Mouse (Mus musculus) heart, adult 2 months (tissue): ENCODE measurements at regions not wholly inside any gene's neighbourhood (a gene's known extent, or its start where the extent isn't known, plus 50 kb on each side); places are given as distances from the start of the nearest gene placed in this dataset.

Experiments used
- DNase-seq, 2 experiments: peaks; one replicate each; pipeline ENCODE4 v3.0.0; 2021
- H3K27ac ChIP-seq: fragments of 200-600 bp; 2 replicates; pipeline ENCODE4 v1.8.1; 2022
- H3K27me3 ChIP-seq: fragments of 200-500 bp; 2 replicates; pipeline ENCODE4 v1.6.1; 2012; ENCODE audit warnings: mild to moderate bottlenecking, low read length, inconsistent platforms, mixed read lengths; ENCODE audit not compliant: control insufficient read depth, insufficient read depth
- H3K36me3 ChIP-seq: fragments of 200-500 bp; 2 replicates; pipeline ENCODE4 v1.6.1; 2012; ENCODE audit warnings: low read length, inconsistent platforms; ENCODE audit not compliant: control insufficient read depth, insufficient read depth
- H3K4me1 ChIP-seq: fragments of 200-500 bp; 2 replicates; pipeline ENCODE4 v1.6.1; 2011; ENCODE audit warnings: low read length; ENCODE audit not compliant: control insufficient read depth, insufficient read depth
- H3K4me3 ChIP-seq: fragments of 200-600 bp; 2 replicates; pipeline ENCODE4 v1.8.1; 2022
- H3K79me2 ChIP-seq: fragments of 200-500 bp; replicated peaks from 2 replicates; pipeline ENCODE4 v1.6.1; 2012; ENCODE audit warnings: mild to moderate bottlenecking, inconsistent platforms, low read length, moderate library complexity, mixed read lengths; ENCODE audit not compliant: control insufficient read depth, insufficient read depth
- H3K9ac ChIP-seq: fragments of 200-500 bp; 2 replicates; pipeline ENCODE4 v1.6.1; 2012; ENCODE audit warnings: low read depth, mild to moderate bottlenecking, control low read depth, inconsistent platforms, low read length, mixed read lengths
- CTCF ChIP-seq: fragments of 200-600 bp; IDR thresholded peaks from 2 replicates; pipeline ENCODE4 v1.8.1; 2022; ENCODE audit warnings: antibody characterized with exemption, mild to moderate bottlenecking, moderate library complexity
- EP300 ChIP-seq: fragments of 200-500 bp; IDR thresholded peaks from 2 replicates; pipeline ENCODE4 v1.6.1; 2011; ENCODE audit warnings: low read depth, low read length, control low read depth; ENCODE audit not compliant: insufficient read depth
- POLR2A ChIP-seq: fragments of 200-500 bp; IDR thresholded peaks from 2 replicates; pipeline ENCODE4 v1.6.1; 2011; ENCODE audit warnings: mild to moderate bottlenecking, low read depth, low read length, control low read depth; ENCODE audit not compliant: insufficient read depth
- WGBS: fragments of 180-500 bp; shearing (Covaris S2); methylation state at CpG from one replicate; pipeline ENCODE4 v1.1.7; 2018; 5-methylcytosine and 5-hydroxymethylcytosine counted together
- intact Hi-C: fragments of 180-260 bp; cut with DNase I; formaldehyde crosslinking; loops from one replicate; pipeline ENCODE4 v1.15.1; 2025

DNA sequence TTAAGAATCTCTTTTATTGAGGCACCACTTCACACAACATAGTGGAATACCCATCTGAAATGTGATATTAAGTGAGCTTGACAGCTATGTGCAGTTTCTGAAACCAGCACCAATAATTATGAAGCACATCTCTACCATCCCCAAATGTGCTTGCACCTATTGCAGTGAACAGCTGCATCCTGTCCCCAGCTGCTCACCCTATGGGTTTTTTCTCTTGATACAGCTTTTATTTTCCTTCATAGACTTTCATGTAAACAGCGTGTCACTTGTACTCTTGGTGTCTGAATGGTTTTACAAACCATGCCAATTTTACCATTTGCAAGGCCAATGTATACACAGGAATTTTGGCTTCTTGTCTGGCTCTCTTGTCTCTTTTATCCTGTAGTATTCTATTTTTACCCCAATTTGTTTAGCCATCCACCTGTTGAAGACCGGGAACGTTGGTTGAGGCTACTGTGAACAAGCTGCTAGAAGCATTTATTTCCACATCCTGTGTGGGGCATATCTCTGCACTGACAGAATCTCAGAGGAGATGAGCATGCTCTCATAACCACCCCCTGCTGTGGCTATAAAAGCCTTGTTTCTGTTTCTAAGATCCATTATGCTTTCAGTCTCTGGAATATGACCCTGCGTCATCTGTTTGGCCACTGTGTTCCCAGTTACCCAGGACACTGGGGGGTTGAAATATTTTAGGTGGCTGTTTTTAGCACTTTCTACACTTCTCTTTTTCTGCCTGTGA is 197.2 kb upstream of the Mmadhc start:
- DNase-seq = no peak
- no peak overlapping the region for H3K4me3 ChIP-seq
- H3K79me2 ChIP-seq = no peaks in the 10 kb centered on the region
- H3K36me3 ChIP-seq = no peaks in the 10 kb centered on the region
- no peaks in the 10 kb centered on the region for H3K27me3 ChIP-seq
- H3K4me1 ChIP-seq = no peaks in the 10 kb centered on the region
- WGBS = 45% methylated on average over 4 of the region's 4 CpGs
- no peak overlapping the region for H3K27ac ChIP-seq
- TF ChIP-seq CTCF (no peak), POLR2A (no peak), EP300 (no peak)
- no peak overlapping the region for H3K9ac ChIP-seq
- intact Hi-C loops = no loop called here

DNA sequence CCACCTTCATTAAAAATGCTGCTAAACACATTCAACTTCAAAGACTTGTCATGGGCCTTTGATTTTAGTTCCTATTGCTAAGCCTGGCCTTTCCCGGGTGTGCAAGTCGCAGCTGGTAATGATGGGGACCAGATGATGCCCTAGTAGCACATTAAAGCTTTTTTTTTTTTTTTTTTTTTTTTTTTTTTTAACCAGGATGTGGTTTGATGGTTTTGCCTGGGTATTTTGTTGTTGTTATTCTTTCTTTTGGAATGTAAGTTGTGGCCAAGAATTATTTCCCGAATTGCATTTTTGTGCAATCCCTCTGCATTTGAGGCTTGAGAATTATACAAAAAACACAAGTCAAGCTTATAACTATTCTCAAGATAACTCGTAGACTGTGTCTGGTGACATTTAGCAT is 167.2 kb upstream of the Mmadhc start:
- intact Hi-C loops = no loop called here
- Histone ChIP-seq H3K79me2 (no peaks in the 10 kb centered on the region), H3K9ac (no peak overlapping the region), H3K27ac (no peak overlapping the region), H3K36me3 (no peaks in the 10 kb centered on the region), H3K4me3 (no peak overlapping the region), H3K27me3 (no peaks in the 10 kb centered on the region), H3K4me1 (no peaks in the 10 kb centered on the region)
- 74% methylated on average over 4 of the region's 4 CpGs for WGBS
- no peak for TF ChIP-seq CTCF
- no peak for TF ChIP-seq EP300
- no peak for TF ChIP-seq POLR2A
- DNase-seq = no peak

DNA sequence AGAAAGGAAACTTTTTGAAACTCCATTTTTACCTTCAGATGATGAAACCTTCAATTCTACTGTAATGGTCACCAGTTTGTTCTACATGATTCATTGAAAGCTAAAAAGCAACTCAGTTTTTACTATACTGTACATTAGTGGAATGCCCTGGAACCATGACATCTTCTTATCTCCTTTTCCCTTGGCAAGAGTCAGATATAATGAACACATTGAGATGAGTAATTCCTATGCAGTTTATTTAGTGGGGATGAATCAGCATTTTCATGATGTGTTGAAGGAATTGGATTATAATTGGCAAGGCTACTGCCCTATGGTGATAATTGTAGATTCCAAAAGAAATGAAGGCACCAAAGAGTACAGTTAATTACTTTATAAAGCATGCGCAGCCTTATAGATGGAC is 165.8 kb upstream of the Mmadhc start:
- H3K9ac ChIP-seq = no peak overlapping the region
- WGBS = 96% methylated on average over 1 of the region's 1 CpGs
- no peaks in the 10 kb centered on the region for H3K36me3 ChIP-seq
- H3K4me1 ChIP-seq = no peaks in the 10 kb centered on the region
- TF ChIP-seq POLR2A (no peak), CTCF (no peak), EP300 (no peak)
- intact Hi-C loops = no loop called here
- no peak overlapping the region for H3K27ac ChIP-seq
- H3K4me3 ChIP-seq = no peak overlapping the region
- H3K27me3 ChIP-seq = no peaks in the 10 kb centered on the region
- no peaks in the 10 kb centered on the region for H3K79me2 ChIP-seq
- no peak for DNase-seq

DNA sequence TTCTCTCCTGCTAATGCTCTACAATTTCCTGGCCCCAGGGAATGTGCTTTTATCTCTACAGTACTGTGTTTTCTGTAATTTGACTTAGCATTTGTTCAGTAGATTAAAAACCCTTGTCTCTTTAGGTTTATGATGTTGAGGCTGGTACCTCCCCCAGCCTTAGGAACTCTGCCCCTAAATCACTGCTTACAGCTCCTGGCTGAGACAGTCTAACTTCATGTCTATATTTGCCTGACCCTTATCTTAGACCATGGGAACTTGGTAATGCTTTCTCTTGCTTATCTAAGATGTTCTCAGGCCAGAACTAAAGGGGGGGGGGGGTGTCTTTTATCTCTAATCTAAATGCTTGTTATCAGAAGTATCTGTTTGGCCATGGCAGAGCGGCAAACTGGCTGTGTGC is 160.1 kb upstream of the Mmadhc start:
- Histone ChIP-seq H3K79me2 (no peaks in the 10 kb centered on the region), H3K9ac (no peak overlapping the region), H3K27ac (no peak overlapping the region), H3K36me3 (no peaks in the 10 kb centered on the region), H3K4me1 (no peaks in the 10 kb centered on the region; the same call in 1 of the 2 replicates), H3K4me3 (no peak overlapping the region), H3K27me3 (no peaks in the 10 kb centered on the region)
- TF ChIP-seq CTCF (no peak), EP300 (no peak), POLR2A (no peak)
- WGBS = 29% methylated on average over 1 of the region's 1 CpGs
- no peak for DNase-seq
- intact Hi-C loops = no loop called here

DNA sequence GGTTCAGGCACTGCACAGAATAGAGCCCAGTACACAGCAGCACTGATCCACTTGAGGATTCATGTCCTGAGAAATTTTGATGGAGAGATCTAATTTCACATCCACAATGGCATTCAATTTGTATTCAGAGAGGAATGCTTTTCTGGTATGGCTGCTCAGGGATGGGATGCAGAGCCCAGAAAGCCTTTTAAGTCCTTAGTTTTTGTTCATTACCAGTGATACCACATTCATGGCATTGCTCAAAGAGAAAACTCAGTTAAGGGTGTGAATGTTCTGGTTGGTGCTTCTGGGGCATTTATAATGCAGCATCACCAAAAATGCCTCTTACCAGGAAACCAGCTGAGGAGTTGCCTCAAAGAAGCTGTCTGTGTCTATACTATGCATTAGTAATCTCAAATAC is 151.5 kb upstream of the Mmadhc start:
- Histone ChIP-seq H3K9ac (no peak overlapping the region), H3K4me1 (no peaks in the 10 kb centered on the region), H3K27me3 (no peaks in the 10 kb centered on the region), H3K27ac (no peak overlapping the region), H3K79me2 (no peaks in the 10 kb centered on the region), H3K36me3 (no peaks in the 10 kb centered on the region), H3K4me3 (no peak overlapping the region)
- DNase-seq = no peak
- TF ChIP-seq EP300 = no peak
- TF ChIP-seq POLR2A = no peak
- no peak for TF ChIP-seq CTCF
- intact Hi-C loops = no loop called here

DNA sequence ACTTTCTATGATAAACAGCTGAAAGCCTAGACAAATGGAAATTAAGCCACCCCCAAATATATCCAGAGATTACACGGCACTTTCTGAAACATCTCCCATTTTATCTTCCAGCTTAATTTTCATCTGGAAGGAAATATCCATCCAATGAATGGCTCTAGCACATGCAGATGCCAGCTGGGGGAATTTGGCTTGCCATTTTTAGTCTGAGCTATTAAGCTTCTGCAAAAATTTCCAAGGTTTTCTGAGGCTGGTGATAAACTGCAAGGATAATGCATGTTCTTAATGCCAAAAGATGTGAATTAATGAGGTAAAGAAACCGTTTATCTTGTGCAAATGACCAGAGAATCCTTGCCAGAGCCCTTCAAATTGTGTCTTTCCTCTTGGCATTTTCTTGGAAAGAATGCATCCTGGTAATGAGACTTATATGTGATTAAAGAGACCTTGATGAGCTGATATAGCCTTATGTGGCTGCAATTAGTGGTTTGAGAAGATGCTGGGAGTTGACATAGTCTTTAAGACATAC is 149.4 kb upstream of the Mmadhc start:
- intact Hi-C loops = no loop called here
- Histone ChIP-seq H3K4me3 (no peak overlapping the region), H3K27ac (no peak overlapping the region), H3K4me1 (no peaks in the 10 kb centered on the region), H3K36me3 (no peaks in the 10 kb centered on the region), H3K9ac (no peak overlapping the region), H3K79me2 (no peaks in the 10 kb centered on the region), H3K27me3 (no peaks in the 10 kb centered on the region)
- TF ChIP-seq CTCF (no peak), EP300 (no peak), POLR2A (no peak)
- DNase-seq = no peak
- 64% methylated on average over 2 of the region's 2 CpGs for WGBS
